Mouse (Mus musculus) liver, embryonic 16.5 days (tissue): ENCODE results near the gene Mief1. TPM values are rescaled to one million over a fixed set of nuclear protein-coding genes. Genes with fewer than 3 reads are reported as not detected.
A peak's percentile ranks its signal among the peaks of the same experiment; 100 is the strongest.

ENCODE experiments used
- ATAC-seq: fragments of 200-750 bp; cut with Nextera tagmentation; 2 replicates; pipeline ENCODE4 v1.8.0; 2017; ENCODE audit warnings: low read depth, mild to moderate bottlenecking, moderate number of reproducible peaks, moderate library complexity
- H3K27ac ChIP-seq: fragments of 300-500 bp; sonication (generic); 2 replicates; pipeline ENCODE4 v1.5.1; 2014; ENCODE audit warnings: mild to moderate bottlenecking, low read length
- H3K27me3 ChIP-seq: fragments of 300-500 bp; sonication (generic); 2 replicates; pipeline ENCODE4 v1.6.1; 2014; ENCODE audit warnings: low read depth, low read length, mixed read lengths; ENCODE audit not compliant: control insufficient read depth, insufficient read depth
- H3K36me3 ChIP-seq: fragments of 300-500 bp; sonication (generic); 2 replicates; pipeline ENCODE4 v1.6.1; 2014; ENCODE audit warnings: mild to moderate bottlenecking; ENCODE audit not compliant: control insufficient read depth, insufficient read depth
- H3K4me1 ChIP-seq: fragments of 300-500 bp; sonication (generic); 2 replicates; pipeline ENCODE4 v1.6.1; 2014; ENCODE audit warnings: low read depth, low read length, mixed read lengths; ENCODE audit not compliant: control insufficient read depth
- H3K4me2 ChIP-seq: fragments of 300-500 bp; sonication (generic); 2 replicates; pipeline ENCODE4 v1.6.1; 2014; ENCODE audit warnings: low read depth, low read length, mixed read lengths
- H3K4me3 ChIP-seq: fragments of 300-500 bp; sonication (generic); 2 replicates; pipeline ENCODE4 v1.5.1; 2014; ENCODE audit warnings: low read depth, mild to moderate bottlenecking, low read length
- H3K9ac ChIP-seq: fragments of 300-500 bp; sonication (generic); 2 replicates; pipeline ENCODE4 v1.6.1; 2014; ENCODE audit warnings: low read depth, low read length
- H3K9me3 ChIP-seq: fragments of 300-500 bp; sonication (generic); replicated peaks from 2 replicates; pipeline ENCODE4 v1.6.1; 2016; ENCODE audit warnings: low read length; ENCODE audit not compliant: control insufficient read depth
- WGBS: fragments of 180-500 bp; shearing (Covaris S2); extraction: QIAGEN DNeasy Blood & Tissue Kit; methylation state at CpG from one replicate; pipeline ENCODE4 v1.1.7; 2014; ENCODE audit not compliant: insufficient replicate concordance; 5-methylcytosine and 5-hydroxymethylcytosine counted together
- polyA plus RNA-seq: library from polyadenylated mRNA; unstranded; fragments of >200 nt; fragmentation: Nextera tagmentation; extraction: Ambion mirVana; gene quantifications from 2 replicates; pipeline ENCODE4 v1.2.1, GENCODE M21; 2015

Gene Mief1
- polyA plus RNA-seq, 1 experiment from 2014 or later, result 16.0 TPM

DNA sequence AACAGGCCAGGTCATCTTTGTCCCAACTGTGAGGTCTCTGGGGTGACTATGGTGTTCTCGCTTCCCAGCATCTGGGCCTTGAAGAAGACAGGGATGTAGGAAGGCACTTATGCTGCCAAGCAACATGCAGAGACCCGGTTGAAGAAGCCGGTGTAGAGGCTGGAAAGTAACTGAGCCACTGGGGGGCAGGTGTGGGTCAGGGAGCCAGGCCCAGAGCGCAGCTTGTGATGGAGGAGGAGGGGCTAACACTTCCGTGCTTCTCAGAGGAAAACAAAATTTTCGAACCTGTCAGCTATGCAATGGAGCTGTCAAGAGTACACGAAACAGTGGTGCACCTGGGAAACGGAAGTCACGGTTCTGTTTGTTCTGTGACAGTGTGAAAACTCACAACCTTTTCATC is 43.3 kb downstream of the Mief1 start:
- WGBS, result 32% methylated on average over 9 of the region's 9 CpGs
- Histone ChIP-seq H3K4me2 (no peak overlapping the region), H3K9me3 (no peaks in the 10 kb centered on the region), H3K27me3 (peaks cover 2% of the 10 kb centered on the region; the same call in 1 of the 2 replicates), H3K4me1 (no peaks in the 10 kb centered on the region), H3K27ac (no peak overlapping the region), H3K36me3 (no peaks in the 10 kb centered on the region), H3K9ac (no peak overlapping the region), H3K4me3 (no peak overlapping the region)
- ATAC-seq, result no peak

DNA sequence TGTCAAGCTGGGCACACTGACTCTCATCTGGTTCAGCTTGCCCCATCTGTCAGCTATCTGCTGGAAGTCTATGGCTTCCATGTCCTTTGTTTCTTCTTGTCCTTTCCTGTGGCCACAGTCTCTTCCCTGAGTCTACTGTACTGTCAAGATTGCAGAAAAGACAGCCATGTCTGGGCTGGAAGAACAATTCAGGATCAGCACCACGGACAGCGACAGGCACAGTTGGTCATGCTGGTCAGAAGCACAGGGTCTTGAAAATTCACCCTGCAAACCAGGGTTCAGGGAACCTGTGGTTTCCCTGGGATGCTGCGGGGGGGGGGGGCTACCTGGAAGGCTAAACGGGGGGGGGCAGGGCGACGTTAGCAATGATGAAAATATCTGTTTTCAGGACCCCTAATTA is 43.8 kb downstream of the Mief1 start:
- peaks cover 2% of the 10 kb centered on the region; the same call in 1 of the 2 replicates for H3K27me3 ChIP-seq
- no peak overlapping the region for H3K9ac ChIP-seq
- no peaks in the 10 kb centered on the region for H3K9me3 ChIP-seq
- ATAC-seq, result no peak
- H3K4me2 ChIP-seq, result no peak overlapping the region
- no peaks in the 10 kb centered on the region for H3K36me3 ChIP-seq
- WGBS, result 0% methylated on average over 6 of the region's 6 CpGs
- H3K27ac ChIP-seq, result no peak overlapping the region
- no peak overlapping the region for H3K4me3 ChIP-seq
- no peaks in the 10 kb centered on the region for H3K4me1 ChIP-seq

DNA sequence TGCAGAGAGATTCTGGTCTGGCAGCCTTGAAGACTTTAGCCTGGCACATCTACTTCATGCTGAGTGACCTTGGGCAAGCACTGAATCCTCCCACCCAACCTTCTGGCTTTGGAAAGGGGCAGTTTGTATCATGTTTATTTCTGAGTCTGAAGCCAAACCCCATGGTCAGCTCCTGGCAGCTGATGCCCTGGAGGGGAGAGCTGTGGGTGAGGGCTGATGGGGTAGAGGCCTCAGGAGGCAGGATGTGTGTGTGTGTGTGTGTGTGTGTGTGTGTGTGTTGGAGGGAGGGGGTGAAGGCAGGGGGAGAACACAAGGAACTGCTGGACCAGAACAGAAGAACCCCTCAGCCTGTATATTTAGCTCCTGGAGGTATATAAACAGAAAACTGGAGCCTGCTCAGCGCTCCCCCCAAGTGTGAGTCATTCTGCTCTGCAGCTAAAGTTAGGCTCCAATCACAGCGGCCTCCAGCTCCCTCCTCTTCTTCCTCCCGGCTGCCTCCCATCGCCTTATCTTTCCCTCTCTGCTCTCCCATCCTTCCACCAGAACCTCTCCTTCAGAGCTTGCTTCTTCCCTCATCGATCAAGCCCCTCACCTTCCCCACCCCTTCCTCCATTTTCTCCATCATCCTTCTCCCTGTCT is 44.4 kb downstream of the Mief1 start:
- no peak for ATAC-seq

DNA sequence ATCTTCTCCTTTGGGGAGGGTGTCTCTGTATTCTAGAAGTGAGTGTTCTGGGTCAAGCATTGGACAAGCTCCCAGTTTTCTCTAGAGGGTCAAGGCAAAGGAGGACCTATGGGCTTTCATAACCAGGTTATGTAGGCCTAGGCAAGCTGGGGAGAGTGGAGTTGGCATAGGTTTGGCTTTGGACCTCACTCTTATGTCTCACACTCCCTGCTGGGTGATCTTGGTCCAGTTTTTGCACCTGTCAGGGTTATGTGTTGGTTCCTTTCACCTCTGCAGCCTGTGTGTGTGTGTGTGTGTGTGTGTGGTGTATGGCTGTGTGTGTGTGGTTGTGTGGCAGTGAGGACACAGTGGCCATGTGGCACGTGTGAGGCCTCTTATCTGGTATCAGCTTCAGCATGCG is 45.2 kb downstream of the Mief1 start:
- ATAC-seq, result no peak
- WGBS, result 57% methylated on average over 2 of the region's 2 CpGs

More for the DNA sequence above, 44.4 kb downstream of the Mief1 start:
- Histone ChIP-seq H3K9ac (no peak overlapping the region), H3K4me2 (no peak overlapping the region), H3K4me1 (no peaks in the 10 kb centered on the region), H3K27me3 (peaks cover 2% of the 10 kb centered on the region), H3K36me3 (no peaks in the 10 kb centered on the region), H3K4me3 (no peak overlapping the region), H3K9me3 (no peaks in the 10 kb centered on the region), H3K27ac (no peak overlapping the region)
- WGBS, result 53% methylated on average over 5 of the region's 5 CpGs

GRCm38 (mm10) chr15:80280646-80281045 is 46.8 kb downstream of the Mief1 start:
- no peaks in the 10 kb centered on the region for H3K36me3 ChIP-seq
- H3K9ac ChIP-seq, result no peak overlapping the region
- H3K9me3 ChIP-seq, result no peaks in the 10 kb centered on the region
- H3K4me1 ChIP-seq, result no peaks in the 10 kb centered on the region
- no peak overlapping the region for H3K27ac ChIP-seq
- no peak for ATAC-seq
- peaks cover 17% of the 10 kb centered on the region for H3K27me3 ChIP-seq
- no peak overlapping the region for H3K4me3 ChIP-seq
- 15% methylated on average over 6 of the region's 6 CpGs for WGBS
- H3K4me2 ChIP-seq, result no peak overlapping the region

More for the DNA sequence above, 45.2 kb downstream of the Mief1 start:
- Histone ChIP-seq H3K27ac (no peak overlapping the region), H3K4me3 (no peak overlapping the region), H3K27me3 (peaks cover 8% of the 10 kb centered on the region), H3K4me1 (no peaks in the 10 kb centered on the region), H3K9ac (no peak overlapping the region), H3K4me2 (no peak overlapping the region), H3K36me3 (no peaks in the 10 kb centered on the region), H3K9me3 (no peaks in the 10 kb centered on the region)

DNA sequence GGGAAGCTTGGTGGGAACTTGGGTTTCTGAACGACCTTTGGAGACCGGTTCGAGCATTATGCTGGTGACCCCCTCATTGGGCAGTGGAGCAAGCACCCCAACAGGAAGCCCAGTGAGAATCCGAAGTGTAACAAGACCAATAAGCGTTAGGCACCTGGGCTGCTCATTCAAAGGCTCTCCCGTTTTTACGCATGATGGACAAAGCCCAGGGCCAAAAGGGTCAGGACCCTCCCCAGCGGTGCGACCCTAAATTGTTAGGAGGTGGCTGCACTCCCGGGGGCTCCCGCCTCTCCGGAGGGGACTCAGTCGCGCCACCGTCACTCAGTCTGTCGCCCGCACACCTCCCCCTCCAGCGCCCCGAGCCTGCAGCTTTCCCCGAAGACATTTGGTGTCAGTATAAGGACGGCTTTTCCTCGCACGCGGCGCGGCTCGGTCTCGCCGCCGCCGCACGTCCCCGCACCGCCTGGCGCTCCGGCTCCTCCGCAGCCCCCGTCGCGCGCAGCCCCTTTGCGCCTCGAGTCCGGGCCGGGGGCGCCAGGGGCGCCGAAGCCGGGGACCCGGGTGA is 53.1 kb downstream of the Mief1 start, which contains the start of gene Cacna1i:
Cacna1i (plus strand) TSS at position 388 of the 565 bp plus-strand sequence.
- no peak within 1 kb of the TSS for H3K27ac ChIP-seq
- ATAC-seq, result no peak
- no peak within 1 kb of the TSS for H3K9ac ChIP-seq
- H3K9me3 ChIP-seq, result no peaks in the 10 kb centered on the region
- peaks cover 3% of the 10 kb centered on the region; the same call in 1 of the 2 replicates for H3K4me1 ChIP-seq
- H3K36me3 ChIP-seq, result no peaks in the 10 kb centered on the region
- peak within 1 kb of the TSS; percentile 25; the same call in 1 of the 2 replicates for H3K4me3 ChIP-seq
- 3% methylated on average over 49 of the region's 50 CpGs for WGBS
- peaks cover 55% of the 10 kb centered on the region for H3K27me3 ChIP-seq
- peak within 1 kb of the TSS; percentile 25; the same call in 1 of the 2 replicates for H3K4me2 ChIP-seq

- no peak overlapping the region for H3K9ac ChIP-seq
- H3K27me3 ChIP-seq, result peaks cover 55% of the 10 kb centered on the region
- no peak overlapping the region for H3K4me3 ChIP-seq
- WGBS, result 6% methylated on average over 23 of the region's 23 CpGs
- H3K9me3 ChIP-seq, result no peaks in the 10 kb centered on the region
- no peak for ATAC-seq
- H3K36me3 ChIP-seq, result no peaks in the 10 kb centered on the region
- no peak overlapping the region for H3K27ac ChIP-seq
- H3K4me1 ChIP-seq, result peaks cover 3% of the 10 kb centered on the region; the same call in 1 of the 2 replicates
- H3K4me2 ChIP-seq, result no peak overlapping the region
Measured at GRCm38 (mm10) chr15:80288036-80288435, 54.2 kb downstream of the Mief1 start.

DNA sequence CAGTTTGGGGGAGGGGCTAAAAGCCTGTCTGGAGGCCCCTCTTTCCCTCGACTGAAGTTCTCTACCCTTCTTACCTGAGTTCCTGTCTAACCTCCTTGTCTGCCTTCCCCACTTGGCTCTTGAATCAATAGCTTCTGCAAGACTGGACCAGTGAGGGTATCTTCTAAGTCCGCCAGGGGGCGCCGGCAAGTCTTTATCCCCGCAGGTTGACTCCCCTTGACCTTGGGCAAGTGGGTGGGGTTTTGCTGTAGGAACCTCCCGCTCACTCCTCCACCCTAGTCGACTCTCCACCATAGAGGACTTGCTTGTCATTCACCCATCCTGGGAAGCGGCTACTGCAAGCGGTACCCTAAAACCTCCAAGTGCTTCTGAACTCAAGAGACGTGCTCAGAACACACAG is 55.6 kb downstream of the Mief1 start:
- Histone ChIP-seq H3K27me3 (peaks cover 50% of the 10 kb centered on the region), H3K9ac (no peak overlapping the region), H3K36me3 (no peaks in the 10 kb centered on the region), H3K27ac (no peak overlapping the region), H3K4me3 (no peak overlapping the region), H3K4me2 (no peak overlapping the region), H3K4me1 (peaks cover 3% of the 10 kb centered on the region; the same call in 1 of the 2 replicates), H3K9me3 (no peaks in the 10 kb centered on the region)
- ATAC-seq, result no peak
- WGBS, result 4% methylated on average over 10 of the region's 10 CpGs

- no peak overlapping the region for H3K4me2 ChIP-seq
- no peaks in the 10 kb centered on the region for H3K36me3 ChIP-seq
- H3K27ac ChIP-seq, result no peak overlapping the region
- ATAC-seq, result no peak
- 80% methylated on average over 1 of the region's 1 CpGs for WGBS
- no peaks in the 10 kb centered on the region for H3K4me1 ChIP-seq
- H3K27me3 ChIP-seq, result no peaks in the 10 kb centered on the region
- H3K9me3 ChIP-seq, result no peaks in the 10 kb centered on the region
- H3K9ac ChIP-seq, result no peak overlapping the region
- H3K4me3 ChIP-seq, result no peak overlapping the region
Measured at GRCm38 (mm10) chr15:80297146-80297545, 63.3 kb downstream of the Mief1 start.
